Mouse (Mus musculus) frontal cortex, adult (tissue): ENCODE results near the gene Angptl4.
A peak's percentile ranks its signal among the peaks of the same experiment; 100 is the strongest.
"Not testable (repeated sequence)": the region's sequence is repeated elsewhere in the genome, so short reads cannot be mapped to it uniquely, and the experiment has no call there.

Experiments used
- ATAC-seq: cut with Nextera tagmentation; 2 replicates; pipeline ENCODE4 v1.9.2; 2017; ENCODE audit warnings: mild to moderate bottlenecking, moderate library complexity, mixed read lengths; ENCODE audit not compliant: low TSS enrichment

Angptl4 gene

DNA sequence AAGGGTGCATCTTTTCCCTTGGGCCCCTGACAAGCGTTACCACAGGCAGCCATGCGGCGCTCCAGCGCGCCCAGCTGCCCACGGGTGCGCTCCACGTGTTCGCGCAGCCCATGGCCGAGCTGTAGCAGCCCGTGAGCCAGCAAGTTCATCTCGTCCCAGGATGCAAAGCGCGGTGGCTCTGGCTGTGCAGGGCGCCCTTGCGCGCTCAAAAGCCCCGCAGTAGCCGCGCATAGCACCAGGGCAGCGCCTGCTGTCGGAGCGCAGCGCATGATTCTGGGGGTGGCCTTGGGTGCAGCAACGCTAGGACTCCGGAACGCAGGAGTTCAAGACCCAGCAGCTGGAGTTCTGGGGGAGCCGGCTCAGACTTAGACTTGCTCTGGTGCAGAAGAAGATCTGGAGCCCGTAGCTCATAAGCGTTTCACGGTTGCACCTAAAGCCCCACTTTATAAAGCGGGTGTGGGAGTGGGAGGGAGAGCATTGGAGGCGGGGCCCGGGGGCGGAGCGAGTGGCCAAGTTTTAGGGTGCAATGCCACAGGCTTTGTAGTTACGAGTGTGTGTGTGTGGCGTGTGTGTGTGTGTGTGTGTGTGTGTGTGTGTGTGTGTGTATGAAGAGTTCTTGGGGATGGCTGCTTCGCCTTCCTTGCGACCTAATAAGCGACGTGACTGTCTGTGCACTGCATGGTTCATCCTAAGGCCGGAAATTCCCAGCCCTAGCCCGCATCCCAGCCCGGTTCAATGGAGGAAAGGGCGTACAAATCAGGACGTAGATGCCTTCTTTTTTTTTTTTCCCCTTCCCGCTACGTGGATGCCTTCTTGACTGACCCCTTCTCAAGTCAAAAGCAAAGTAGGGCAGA is at the start of gene Angptl4:
TSS of gene Angptl4 (minus strand) at position 707 of the 854 bp plus-strand sequence.
- peak; percentile 58 for ATAC-seq

GRCm38 (mm10) chr17:33829561-33829960 is 47.9 kb upstream of the Angptl4 start:
- no peak for ATAC-seq

GRCm38 (mm10) chr17:33828892-33829291 is 47.3 kb upstream of the Angptl4 start:
- ATAC-seq: no peak

DNA sequence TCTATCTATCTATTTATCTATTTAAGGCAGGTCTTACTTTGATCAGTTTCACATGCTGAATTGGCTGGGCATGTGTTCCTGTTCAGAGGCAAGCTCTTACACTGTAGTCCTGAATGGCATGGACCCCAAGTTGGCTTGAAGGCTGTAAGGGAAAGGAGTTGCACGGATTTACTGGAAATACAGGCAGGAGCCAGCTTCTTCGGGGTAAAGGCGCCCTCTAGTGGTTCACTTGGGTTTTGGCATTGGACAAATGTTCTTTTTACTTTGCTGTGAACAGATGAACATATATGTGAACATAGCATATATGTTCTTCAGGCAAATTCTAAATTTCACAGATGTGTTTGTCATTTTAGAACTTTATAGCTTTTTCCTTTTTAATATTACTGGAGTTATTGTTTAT is 45.2 kb upstream of the Angptl4 start:
- no peak for ATAC-seq

- ATAC-seq: no peak
These were observed 43.8 kb upstream of the Angptl4 start for GRCm38 (mm10) chr17:33825462-33825861.

GRCm38 (mm10) chr17:33824997-33825330 is 43.3 kb upstream of the Angptl4 start:
- not testable (repeated sequence) for ATAC-seq

GRCm38 (mm10) chr17:33824084-33824996 is 42.7 kb upstream of the Angptl4 start, which contains the start of the genes Rps28 and Ndufa7:
Rps28 (minus strand) TSS chr17:33824562.
Ndufa7 (plus strand) TSS chr17:33824572.
- peak; percentile 95 for ATAC-seq

DNA sequence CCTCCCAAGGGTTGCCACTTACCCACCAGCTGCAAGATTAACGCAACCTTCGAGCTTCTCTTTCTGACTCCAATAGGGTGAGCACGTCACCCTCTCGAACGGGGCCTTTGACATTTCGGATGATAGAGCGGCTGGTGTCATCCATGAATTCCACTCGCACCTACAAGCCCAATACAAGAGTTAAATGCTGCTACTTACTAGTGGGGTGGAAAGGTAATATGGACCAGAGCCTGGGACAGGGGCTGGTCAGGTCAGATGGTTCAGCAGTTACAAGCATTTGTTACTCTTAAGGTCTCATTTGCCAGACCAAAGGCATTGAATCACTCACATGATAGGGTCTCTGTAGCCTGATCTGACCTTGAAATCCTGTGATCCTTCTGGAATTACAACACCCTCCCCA is 41.5 kb upstream of the Angptl4 start:
- ATAC-seq: not testable (repeated sequence)

- no peak for ATAC-seq
These were observed 40.9 kb upstream of the Angptl4 start for GRCm38 (mm10) chr17:33822436-33822959.

DNA sequence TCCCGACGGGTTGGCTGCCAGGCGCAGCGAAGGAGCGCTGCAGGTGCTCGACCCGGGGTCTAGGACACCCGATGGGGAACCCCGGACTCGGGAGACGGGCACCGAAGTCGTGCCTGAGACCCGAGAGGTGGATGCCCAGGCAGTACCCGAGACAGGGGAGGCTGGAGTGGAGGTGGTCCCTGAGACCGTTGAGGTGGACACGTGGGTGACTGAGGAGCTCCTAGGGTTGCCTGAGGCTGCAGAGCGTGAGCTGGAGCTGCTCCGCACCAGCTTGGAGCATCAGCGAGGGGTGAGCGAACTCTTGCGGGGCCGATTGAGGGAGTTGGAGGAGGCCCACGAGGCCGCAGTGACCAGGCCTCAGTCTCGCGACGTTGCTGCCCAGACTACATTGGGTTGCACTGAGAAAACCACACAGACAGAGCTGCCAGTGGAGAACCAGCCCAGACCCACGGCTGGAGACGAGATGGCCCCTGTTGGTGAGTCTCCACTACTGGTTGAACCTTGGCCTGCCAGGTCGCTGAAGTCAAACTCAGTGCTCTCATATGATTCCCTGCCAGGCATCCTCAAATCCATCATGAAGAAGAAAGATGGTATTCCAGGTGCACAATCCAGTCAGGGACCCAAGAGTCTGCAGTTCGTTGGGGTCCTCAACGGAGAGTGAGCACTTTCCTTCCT is 36.5 kb upstream of the Angptl4 start:
- peak; percentile 35; the same call in 1 of the 2 replicates for ATAC-seq

- ATAC-seq: peak; percentile 84
These were observed 35.7 kb upstream of the Angptl4 start for GRCm38 (mm10) chr17:33817184-33817968.

DNA sequence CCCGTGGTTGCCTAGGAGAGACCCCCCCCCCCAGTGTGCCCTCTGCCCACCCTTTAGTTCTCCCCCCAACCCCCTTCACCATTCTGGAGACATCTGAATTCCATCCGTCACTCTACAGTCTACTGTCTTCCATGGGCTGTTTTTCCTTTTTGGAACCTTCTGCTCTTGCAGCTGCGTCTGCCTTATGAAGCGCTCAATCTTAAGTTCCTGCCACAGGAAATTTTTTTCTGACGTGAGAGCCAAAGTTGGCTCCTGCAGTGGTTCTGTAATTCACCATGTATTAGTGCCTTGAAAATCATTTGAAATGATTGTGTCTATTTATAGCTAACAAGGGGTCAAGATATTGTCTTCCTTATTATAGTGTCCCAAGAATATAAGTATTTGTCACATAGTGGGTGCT is 35.0 kb upstream of the Angptl4 start:
- no peak for ATAC-seq

DNA sequence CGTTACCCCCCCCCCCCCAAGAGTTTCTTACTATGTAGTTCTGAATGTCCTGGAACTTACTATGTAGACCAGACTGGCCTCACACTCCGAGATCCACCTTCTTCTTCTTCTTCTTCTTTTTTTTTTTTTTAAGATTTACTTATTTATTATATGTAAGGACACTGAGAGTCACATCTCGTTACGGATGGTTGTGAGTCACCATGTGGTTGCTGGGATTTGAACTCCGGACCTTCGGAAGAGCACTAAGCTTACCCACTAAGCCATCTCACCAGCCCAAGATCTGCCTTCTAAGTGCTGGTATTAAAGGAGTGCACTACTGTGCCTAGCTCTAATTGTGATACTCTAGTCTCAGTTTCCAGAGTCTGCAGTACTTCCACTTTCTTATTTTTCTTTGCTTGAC is 33.8 kb upstream of the Angptl4 start:
- no peak for ATAC-seq

GRCm38 (mm10) chr17:33812990-33813389 is 31.4 kb upstream of the Angptl4 start:
- no peak for ATAC-seq

DNA sequence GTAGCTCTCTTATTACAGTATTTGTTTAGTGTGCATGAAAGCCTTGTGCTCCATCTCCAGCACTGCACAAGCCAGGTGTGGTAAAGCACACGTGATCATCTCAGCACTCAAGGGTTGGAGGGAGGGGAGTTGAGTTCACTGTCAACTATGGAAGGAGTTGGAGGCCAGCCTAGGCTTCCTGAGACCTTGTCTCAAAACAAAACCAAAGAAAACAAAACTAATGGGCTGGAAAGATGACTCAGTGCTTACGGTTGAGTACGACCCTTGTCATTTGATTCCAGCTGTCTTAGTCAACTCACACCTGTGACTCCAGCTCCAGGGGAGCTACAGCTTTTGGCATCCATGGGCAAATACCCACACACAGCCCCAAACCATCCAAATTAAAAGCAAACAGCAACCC is 30.8 kb upstream of the Angptl4 start:
- ATAC-seq: no peak

GRCm38 (mm10) chr17:33811142-33811516 is 29.5 kb upstream of the Angptl4 start:
- no peak; the same call in 1 of the 2 replicates for ATAC-seq

GRCm38 (mm10) chr17:33810334-33811141 is 28.9 kb upstream of the Angptl4 start, which contains the start of gene Kank3:
Kank3 (plus strand) TSS chr17:33810519.
- peak; percentile 100 for ATAC-seq

GRCm38 (mm10) chr17:33808192-33808591 is 26.6 kb upstream of the Angptl4 start:
- no peak for ATAC-seq

GRCm38 (mm10) chr17:33807181-33807888 is 25.7 kb upstream of the Angptl4 start:
- ATAC-seq: no peak
